Mouse (Mus musculus): ENCODE data around the gene Arid3b. TPM values are rescaled to one million over a fixed set of nuclear protein-coding genes. Genes with fewer than 3 reads are reported as not detected.
A peak's percentile ranks its signal among the peaks of the same experiment; 100 is the strongest.

Gene Arid3b
- polyA plus RNA-seq, 1 experiment from 2014 or later, result 7.2 TPM

GRCm38 (mm10) chr9:57805087-57805737 lies 31.4 kb downstream of the Arid3b start:
- Histone ChIP-seq H3K27ac (ENCODE audit: low read depth, low read length) (0 out of 2 replicates have a peak overlapping the region, but pooled peaks have one; percentile 17), H3K36me3 (ENCODE audit: control insufficient read depth, insufficient read depth, low read length) (no peaks in the 10 kb centered on the region), H3K27me3 (ENCODE audit: control insufficient read depth, insufficient read depth, low read length) (no peaks in the 10 kb centered on the region), H3K9me3 (ENCODE audit: control insufficient read depth, low read length) (no peaks in the 10 kb centered on the region), H3K4me2 (replicated peaks; ENCODE audit: low read depth, low read length) (no peak overlapping the region), H3K4me3 (ENCODE audit: low read length) (no peak overlapping the region), H3K9ac (ENCODE audit: low read depth, low read length) (no peak overlapping the region), H3K4me1 (ENCODE audit: control insufficient read depth, insufficient read depth, low read length) (peaks cover 38% of the 10 kb centered on the region)
- WGBS, result 62% methylated on average over 10 of the region's 10 CpGs
- ATAC-seq (ENCODE audit: low FRiP score, low TSS enrichment), result no peak

- Histone ChIP-seq H3K4me3 (ENCODE audit: low read length) (no peak overlapping the region), H3K9ac (ENCODE audit: low read depth, low read length) (no peak overlapping the region; the same call in 1 of the 2 replicates), H3K27me3 (ENCODE audit: control insufficient read depth, insufficient read depth, low read length) (no peaks in the 10 kb centered on the region), H3K36me3 (ENCODE audit: control insufficient read depth, insufficient read depth, low read length) (no peaks in the 10 kb centered on the region), H3K9me3 (ENCODE audit: control insufficient read depth, low read length) (no peaks in the 10 kb centered on the region), H3K4me2 (replicated peaks; ENCODE audit: low read depth, low read length) (no peak overlapping the region), H3K4me1 (ENCODE audit: control insufficient read depth, insufficient read depth, low read length) (peaks cover 35% of the 10 kb centered on the region), H3K27ac (ENCODE audit: low read depth, low read length) (peak overlapping the region; percentile 42; the same call in 1 of the 2 replicates)
- 7% methylated on average over 4 of the region's 4 CpGs for WGBS
- ATAC-seq (ENCODE audit: low FRiP score, low TSS enrichment), result no peak
Observed at GRCm38 (mm10) chr9:57803839-57804238, 32.8 kb downstream of the Arid3b start.

- no peak overlapping the region; the same call in 1 of the 2 replicates for H3K27ac ChIP-seq (ENCODE audit: low read depth, low read length)
- peaks cover 39% of the 10 kb centered on the region for H3K4me1 ChIP-seq (ENCODE audit: control insufficient read depth, insufficient read depth, low read length)
- no peak overlapping the region for H3K9ac ChIP-seq (ENCODE audit: low read depth, low read length)
- no peaks in the 10 kb centered on the region for H3K27me3 ChIP-seq (ENCODE audit: control insufficient read depth, insufficient read depth, low read length)
- no peak overlapping the region for H3K4me3 ChIP-seq (ENCODE audit: low read length)
- H3K9me3 ChIP-seq (ENCODE audit: control insufficient read depth, low read length), result no peaks in the 10 kb centered on the region
- H3K4me2 ChIP-seq (replicated peaks; ENCODE audit: low read depth, low read length), result no peak overlapping the region
- WGBS, result 24% methylated on average over 3 of the region's 3 CpGs
- no peaks in the 10 kb centered on the region for H3K36me3 ChIP-seq (ENCODE audit: control insufficient read depth, insufficient read depth, low read length)
- no peak for ATAC-seq (ENCODE audit: low FRiP score, low TSS enrichment)
Observed at GRCm38 (mm10) chr9:57803047-57803446, 33.5 kb downstream of the Arid3b start.

GRCm38 (mm10) chr9:57800325-57800975 lies 36.1 kb downstream of the Arid3b start:
- no peak for ATAC-seq (ENCODE audit: low FRiP score, low TSS enrichment)

GRCm38 (mm10) chr9:57798725-57799253 lies 37.8 kb downstream of the Arid3b start:
- Histone ChIP-seq H3K36me3 (ENCODE audit: control insufficient read depth, insufficient read depth, low read length) (peaks cover 19% of the 10 kb centered on the region), H3K9ac (ENCODE audit: low read depth, low read length) (no peak overlapping the region), H3K4me1 (ENCODE audit: control insufficient read depth, insufficient read depth, low read length) (peaks cover 29% of the 10 kb centered on the region), H3K9me3 (ENCODE audit: control insufficient read depth, low read length) (no peaks in the 10 kb centered on the region), H3K4me3 (ENCODE audit: low read length) (no peak overlapping the region), H3K27me3 (ENCODE audit: control insufficient read depth, insufficient read depth, low read length) (no peaks in the 10 kb centered on the region), H3K4me2 (replicated peaks; ENCODE audit: low read depth, low read length) (no peak overlapping the region; the same call in 1 of the 2 replicates), H3K27ac (ENCODE audit: low read depth, low read length) (no peak overlapping the region)
- ATAC-seq (ENCODE audit: low FRiP score, low TSS enrichment), result peak; percentile 79
- 4% methylated on average over 10 of the region's 10 CpGs for WGBS

More at GRCm38 (mm10) chr9:57800325-57800975, 36.1 kb downstream of the Arid3b start:
- no peak overlapping the region for H3K9ac ChIP-seq (ENCODE audit: low read depth, low read length)
- 89% methylated on average over 9 of the region's 9 CpGs for WGBS
- H3K4me1 ChIP-seq (ENCODE audit: control insufficient read depth, insufficient read depth, low read length), result peaks cover 32% of the 10 kb centered on the region
- H3K4me2 ChIP-seq (replicated peaks; ENCODE audit: low read depth, low read length), result no peak overlapping the region
- no peaks in the 10 kb centered on the region for H3K9me3 ChIP-seq (ENCODE audit: control insufficient read depth, low read length)
- no peak overlapping the region for H3K4me3 ChIP-seq (ENCODE audit: low read length)
- no peaks in the 10 kb centered on the region for H3K27me3 ChIP-seq (ENCODE audit: control insufficient read depth, insufficient read depth, low read length)
- peaks cover 12% of the 10 kb centered on the region for H3K36me3 ChIP-seq (ENCODE audit: control insufficient read depth, insufficient read depth, low read length)
- no peak overlapping the region for H3K27ac ChIP-seq (ENCODE audit: low read depth, low read length)

- Histone ChIP-seq H3K27ac (ENCODE audit: low read depth, low read length) (no peak overlapping the region), H3K27me3 (ENCODE audit: control insufficient read depth, insufficient read depth, low read length) (no peaks in the 10 kb centered on the region), H3K36me3 (ENCODE audit: control insufficient read depth, insufficient read depth, low read length) (peaks cover 29% of the 10 kb centered on the region), H3K4me3 (ENCODE audit: low read length) (no peak overlapping the region), H3K9ac (ENCODE audit: low read depth, low read length) (no peak overlapping the region), H3K4me2 (replicated peaks; ENCODE audit: low read depth, low read length) (no peak overlapping the region), H3K4me1 (ENCODE audit: control insufficient read depth, insufficient read depth, low read length) (peaks cover 17% of the 10 kb centered on the region), H3K9me3 (ENCODE audit: control insufficient read depth, low read length) (no peaks in the 10 kb centered on the region)
- ATAC-seq (ENCODE audit: low FRiP score, low TSS enrichment), result no peak
- 87% methylated on average over 8 of the region's 8 CpGs for WGBS
Observed at GRCm38 (mm10) chr9:57797456-57797855, 39.1 kb downstream of the Arid3b start.

- Histone ChIP-seq H3K27ac (ENCODE audit: low read depth, low read length) (no peak overlapping the region), H3K4me1 (ENCODE audit: control insufficient read depth, insufficient read depth, low read length) (no peaks in the 10 kb centered on the region), H3K4me3 (ENCODE audit: low read length) (no peak overlapping the region), H3K9me3 (ENCODE audit: control insufficient read depth, low read length) (no peaks in the 10 kb centered on the region), H3K4me2 (replicated peaks; ENCODE audit: low read depth, low read length) (no peak overlapping the region), H3K9ac (ENCODE audit: low read depth, low read length) (no peak overlapping the region), H3K36me3 (ENCODE audit: control insufficient read depth, insufficient read depth, low read length) (peaks cover 10% of the 10 kb centered on the region; the same call in 1 of the 2 replicates), H3K27me3 (ENCODE audit: control insufficient read depth, insufficient read depth, low read length) (no peaks in the 10 kb centered on the region)
- 80% methylated on average over 3 of the region's 3 CpGs for WGBS
- ATAC-seq (ENCODE audit: low FRiP score, low TSS enrichment), result no peak
Observed at GRCm38 (mm10) chr9:57789733-57790132, 46.9 kb downstream of the Arid3b start.

GRCm38 (mm10) chr9:57782656-57783055 lies 53.9 kb downstream of the Arid3b start:
- Histone ChIP-seq H3K27ac (ENCODE audit: low read depth, low read length) (no peak overlapping the region), H3K4me3 (ENCODE audit: low read length) (no peak overlapping the region), H3K36me3 (ENCODE audit: control insufficient read depth, insufficient read depth, low read length) (no peaks in the 10 kb centered on the region), H3K4me1 (ENCODE audit: control insufficient read depth, insufficient read depth, low read length) (no peaks in the 10 kb centered on the region), H3K9me3 (ENCODE audit: control insufficient read depth, low read length) (no peaks in the 10 kb centered on the region), H3K4me2 (replicated peaks; ENCODE audit: low read depth, low read length) (no peak overlapping the region), H3K9ac (ENCODE audit: low read depth, low read length) (no peak overlapping the region), H3K27me3 (ENCODE audit: control insufficient read depth, insufficient read depth, low read length) (no peaks in the 10 kb centered on the region)
- no peak for ATAC-seq (ENCODE audit: low FRiP score, low TSS enrichment)
- WGBS, result 93% methylated on average over 3 of the region's 3 CpGs

GRCm38 (mm10) chr9:57775736-57776135 lies 60.9 kb downstream of the Arid3b start:
- Histone ChIP-seq H3K9ac (ENCODE audit: low read depth, low read length) (no peak overlapping the region), H3K9me3 (ENCODE audit: control insufficient read depth, low read length) (no peaks in the 10 kb centered on the region), H3K4me1 (ENCODE audit: control insufficient read depth, insufficient read depth, low read length) (no peaks in the 10 kb centered on the region), H3K27ac (ENCODE audit: low read depth, low read length) (no peak overlapping the region), H3K4me2 (replicated peaks; ENCODE audit: low read depth, low read length) (no peak overlapping the region), H3K4me3 (ENCODE audit: low read length) (no peak overlapping the region), H3K36me3 (ENCODE audit: control insufficient read depth, insufficient read depth, low read length) (no peaks in the 10 kb centered on the region), H3K27me3 (ENCODE audit: control insufficient read depth, insufficient read depth, low read length) (no peaks in the 10 kb centered on the region)
- ATAC-seq (ENCODE audit: low FRiP score, low TSS enrichment), result no peak
- WGBS, result 61% methylated on average over 4 of the region's 4 CpGs
